Mouse (Mus musculus): Measurements from ENCODE around the gene Pnkd. TPM values are rescaled to one million over a fixed set of nuclear protein-coding genes. Genes with fewer than 3 reads are reported as not detected.
A peak's percentile ranks its signal among the peaks of the same experiment; 100 is the strongest.
"Not testable (repeated sequence)": the region's sequence is repeated elsewhere in the genome, so short reads cannot be mapped to it uniquely, and the experiment has no call there.

Pnkd gene
- total RNA-seq, 2 experiments from 2014 or later, result 116 to 139 TPM

- no peak for DNase-seq
Observed at GRCm38 (mm10) chr1:74296477-74296876, 11.7 kb downstream of the Pnkd start.

GRCm38 (mm10) chr1:74297269-74297668 lies 12.5 kb downstream of the Pnkd start:
- DNase-seq, result peak; percentile 79

GRCm38 (mm10) chr1:74298157-74298750 lies 13.5 kb downstream of the Pnkd start:
- DNase-seq, result no peak

GRCm38 (mm10) chr1:74298996-74299395 lies 14.3 kb downstream of the Pnkd start:
- peak; percentile 72 for DNase-seq

- DNase-seq, result no peak
Observed at GRCm38 (mm10) chr1:74300347-74301110, 15.8 kb downstream of the Pnkd start.

- no peak for DNase-seq
Observed at GRCm38 (mm10) chr1:74302229-74302628, 17.5 kb downstream of the Pnkd start.

GRCm38 (mm10) chr1:74302835-74303234 lies 18.1 kb downstream of the Pnkd start:
- no peak for DNase-seq

GRCm38 (mm10) chr1:74303509-74304338 lies 19.0 kb downstream of the Pnkd start:
- DNase-seq, result peak; percentile 89

- DNase-seq, result no peak
Observed at GRCm38 (mm10) chr1:74304339-74304790, 19.6 kb downstream of the Pnkd start.

- DNase-seq, result no peak
Observed at GRCm38 (mm10) chr1:74304946-74305345, 20.2 kb downstream of the Pnkd start.

GRCm38 (mm10) chr1:74305522-74305921 lies 20.8 kb downstream of the Pnkd start, which contains the start of gene Tmbim1:
TSS of gene Tmbim1 (minus strand) at chr1:74305622.
- DNase-seq, result no peak

- no peak for DNase-seq
Observed at GRCm38 (mm10) chr1:74307146-74307545, 22.4 kb downstream of the Pnkd start.

- DNase-seq, result no peak
Observed at GRCm38 (mm10) chr1:74308001-74308964, 23.6 kb downstream of the Pnkd start.

GRCm38 (mm10) chr1:74309767-74310166 lies 25.0 kb downstream of the Pnkd start:
- no peak for DNase-seq

- DNase-seq, result peak; percentile 74
Observed at GRCm38 (mm10) chr1:74313049-74313692, 28.4 kb downstream of the Pnkd start.

GRCm38 (mm10) chr1:74314796-74315195 lies 30.1 kb downstream of the Pnkd start:
- no peak for DNase-seq

GRCm38 (mm10) chr1:74316114-74316827 lies 31.5 kb downstream of the Pnkd start:
- DNase-seq, result no peak

GRCm38 (mm10) chr1:74318711-74319110 lies 34.0 kb downstream of the Pnkd start:
- DNase-seq, result no peak

GRCm38 (mm10) chr1:74321396-74321795 lies 36.7 kb downstream of the Pnkd start:
- no peak for DNase-seq

GRCm38 (mm10) chr1:74326916-74327315 lies 42.2 kb downstream of the Pnkd start:
- DNase-seq, result not testable (repeated sequence)

All from adrenal gland, postnatal 10 days (tissue).